Mouse (Mus musculus): ENCODE measurements at regions not wholly inside any gene's neighbourhood (a gene's known extent, or its start where the extent isn't known, plus 50 kb on each side); places are given as distances from the start of the nearest gene placed in this dataset.

GRCm38 (mm10) chr12:23968968-23969367 lies 128.1 kb downstream of the 9030624G23Rik start:
- peak; percentile 0 for DNase-seq
